9 mouse cellular contexts compared by ENCODE assay signal in the genomic region with DNA sequence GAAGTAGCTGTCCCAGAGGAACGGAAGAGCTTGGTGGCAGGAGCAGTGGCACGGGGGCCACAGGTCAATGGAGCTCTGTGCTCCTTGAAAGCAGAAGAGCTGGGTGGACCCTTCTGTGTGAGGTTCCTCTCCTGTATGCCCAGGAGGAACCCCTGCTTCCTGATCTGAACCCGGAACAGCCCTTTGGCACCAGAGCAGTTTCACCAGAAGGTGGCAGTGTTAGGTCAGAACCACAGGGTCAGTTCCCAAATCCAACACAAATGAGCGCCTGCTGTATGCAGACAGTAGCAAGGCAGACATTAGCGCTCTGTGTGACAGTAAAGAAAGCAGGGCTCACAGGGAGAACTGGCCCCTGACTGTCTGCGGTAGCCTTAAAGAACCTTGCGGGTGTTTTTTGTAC. TPM values are rescaled to one million over a fixed set of nuclear protein-coding genes. Genes with fewer than 3 reads are reported as not detected.
DNase-seq lines count a peak whose midpoint lies in the region; ATAC-seq and TF ChIP-seq lines count a peak whose summit lies in the region.
"Had no signal": no experiment of that assay in that cellular context is flagged by ENCODE, and none has a peak within 500 bp of the region (broad histone marks: within the 10 kb centered on the region; RNA-seq: fewer than 3 reads in every experiment).

No protein-coding gene starts in this region.

- no peaks in the 10 kb centered on the region for H3K9me3 ChIP-seq in embryonic facial prominence, embryonic 11.5 days (replicated peaks; ENCODE audit: control insufficient read depth, low read length)

- peak; percentile 89 for TF ChIP-seq CTCF in layer of hippocampus, adult 2 months (conservative IDR thresholded peaks at IDR 0.05)

- no peak overlapping the region for H3K4me3 ChIP-seq in embryonic facial prominence, embryonic 11.5 days (ENCODE audit: low read depth, low read length)
- no peak overlapping the region for H3K4me3 ChIP-seq in layer of hippocampus, adult 2 months

- ATAC-seq in embryonic facial prominence, embryonic 11.5 days (replicated peaks; ENCODE audit: insufficient number of reproducible peaks, low FRiP score, low TSS enrichment, low read depth), result no peak
- ATAC-seq in megakaryocyte progenitor cell, adult 5-6 weeks (replicated peaks; ENCODE audit: poor library complexity), result peak; percentile 74

- H3K36me3 ChIP-seq in embryonic facial prominence, embryonic 11.5 days (replicated peaks; ENCODE audit: control insufficient read depth, insufficient read depth, low read depth, low read length), result no peaks in the 10 kb centered on the region
- H3K36me3 ChIP-seq in splenic B cell, adult 2 months (ENCODE audit: control insufficient read depth, insufficient read depth, low read length, poor library complexity, severe bottlenecking), result no peaks in the 10 kb centered on the region

- no peaks in the 10 kb centered on the region for H3K27me3 ChIP-seq in embryonic facial prominence, embryonic 11.5 days (ENCODE audit: control insufficient read depth, insufficient read depth, low read length)
- H3K27me3 ChIP-seq in splenic B cell, adult 2 months (ENCODE audit: control insufficient read depth, insufficient read depth, low read length, poor library complexity, severe bottlenecking), result no peaks in the 10 kb centered on the region; the same call in 1 of the 2 replicates

- H3K4me1 ChIP-seq in embryonic facial prominence, embryonic 11.5 days (ENCODE audit: control insufficient read depth, insufficient read depth, low read length), result no peaks in the 10 kb centered on the region

- no peak overlapping the region for H3K9ac ChIP-seq in embryonic facial prominence, embryonic 11.5 days (replicated peaks; ENCODE audit: low read length)

- DNase-seq in gastrocnemius, adult 18-20 months (ENCODE audit: low spot score), result peak; percentile 30
- DNase-seq in gastrocnemius, adult 8-10 months (ENCODE audit: low spot score in 2 of 2), result no peak
- DNase-seq in B cell, adult 2 months, result peak; percentile 67 to 68
- peak; percentile 71 for DNase-seq in adrenal gland, postnatal 25 days
- DNase-seq in embryonic facial prominence, embryonic 11.5 days (ENCODE audit: low spot score), result peak; percentile 52
- DNase-seq in layer of hippocampus, adult 2 months (ENCODE audit: low spot score in 2 of 2), result peak in 1 of 2 experiments; percentile 63
- DNase-seq in splenic B cell, adult 2 months (ENCODE audit: low read depth, low spot score), result peak; percentile 82

- H3K27ac ChIP-seq in embryonic facial prominence, embryonic 11.5 days (replicated peaks; ENCODE audit: low read depth, low read length), result no peak overlapping the region
- no peak overlapping the region for H3K27ac ChIP-seq in layer of hippocampus, adult 2 months

- H3K4me2 ChIP-seq in embryonic facial prominence, embryonic 11.5 days (ENCODE audit: low read depth, low read length), result no peak overlapping the region

- WGBS in embryonic facial prominence, embryonic 11.5 days, result 57% methylated on average over 7 of the region's 7 CpGs

RNA-seq across cellular contexts. Expression of a gene that starts 29.3 kb away (rescaled TPM):
- total RNA-seq in gastrocnemius, adult 18-20 months (2021), result not detected
- total RNA-seq in gastrocnemius, adult 8-10 months (2022), result not detected
- total RNA-seq in adrenal gland, postnatal 25 days (2021), result 2.2 TPM in 2 replicates
- polyA plus RNA-seq in embryonic facial prominence, embryonic 11.5 days (2014; fragmentation: Nextera tagmentation; extraction: Ambion mirVana), result not detected in 2 replicates
- total RNA-seq in layer of hippocampus, adult 2 months (2021), result not detected
- total RNA-seq in megakaryocyte progenitor cell, adult 5-6 weeks (2015), result not detected in 2 replicates
- not detected in 2 replicates for total RNA-seq in megakaryocyte progenitor cell, adult 5-6 weeks (2017)

RNA-seq across cellular contexts. Expression of a gene that starts 50.5 kb away (rescaled TPM):
- total RNA-seq in gastrocnemius, adult 18-20 months (2021), result not detected
- total RNA-seq in gastrocnemius, adult 8-10 months (2022), result not detected
- not detected in 2 replicates for total RNA-seq in adrenal gland, postnatal 25 days (2021)
- not detected in 2 replicates for polyA plus RNA-seq in embryonic facial prominence, embryonic 11.5 days (2014; fragmentation: Nextera tagmentation; extraction: Ambion mirVana)
- under 1 TPM in 1 of 2 experiments, not detected in 1; 0.90 TPM for total RNA-seq in layer of hippocampus, adult 2 months (2021)
- not detected in 2 replicates for total RNA-seq in megakaryocyte progenitor cell, adult 5-6 weeks (2015)
- total RNA-seq in megakaryocyte progenitor cell, adult 5-6 weeks (2017), result not detected in 2 replicates
- polyA plus RNA-seq: limb, embryonic 14.5 days had no signal

RNA-seq across cellular contexts. Expression of a gene that starts 54.6 kb away (rescaled TPM):
- under 1 TPM; 0.07 to 0.19 TPM for total RNA-seq in gastrocnemius, adult 18-20 months (2021)
- under 1 TPM in 3 of 4 experiments, not detected in 1; 0.02 to 0.05 (median 0.04) TPM for total RNA-seq in gastrocnemius, adult 8-10 months (2022)
- total RNA-seq in adrenal gland, postnatal 25 days (2021), result 0.09 TPM in 1 of 2 replicates, not detected in the other
- polyA plus RNA-seq in embryonic facial prominence, embryonic 11.5 days (2014; fragmentation: Nextera tagmentation; extraction: Ambion mirVana), result 0.14 and 0.17 TPM in 2 replicates
- 1 to 10 TPM; 4.2 to 4.4 TPM for total RNA-seq in layer of hippocampus, adult 2 months (2021)
- not detected in 2 replicates for total RNA-seq in megakaryocyte progenitor cell, adult 5-6 weeks (2015)
- total RNA-seq in megakaryocyte progenitor cell, adult 5-6 weeks (2017), result 0.08 TPM in 1 of 2 replicates, not detected in the other

Comparison
In these comparisons a context has a peak if more than half of its experiments do, and no peak if none do; other contexts are left out.
1. DNase-seq: peak in gastrocnemius, adult 18-20 months (single experiment), B cell, adult 2 months (2 of 2), adrenal gland, postnatal 25 days (single experiment), embryonic facial prominence, embryonic 11.5 days (single experiment) and splenic B cell, adult 2 months (single experiment); none in gastrocnemius, adult 8-10 months (0 of 2).